Mouse (Mus musculus) kidney, adult 2 months (tissue): Measurements from ENCODE around the gene Kcnj15.

Source experiments
- CTCF ChIP-seq: fragments of 200-500 bp; conservative IDR thresholded peaks from 2 replicates; pipeline ENCODE4 v1.5.1; 2011; ENCODE audit warnings: low read depth, mild to moderate bottlenecking, control low read depth, low read length, moderate library complexity, mixed read lengths; ENCODE audit not compliant: insufficient read depth, insufficient read length
- POLR2A ChIP-seq: fragments of 200-500 bp; IDR thresholded peaks from one replicate; pipeline ENCODE4 v1.6.1; 2011; ENCODE audit warnings: low read depth, low read length, control low read depth

DNA sequence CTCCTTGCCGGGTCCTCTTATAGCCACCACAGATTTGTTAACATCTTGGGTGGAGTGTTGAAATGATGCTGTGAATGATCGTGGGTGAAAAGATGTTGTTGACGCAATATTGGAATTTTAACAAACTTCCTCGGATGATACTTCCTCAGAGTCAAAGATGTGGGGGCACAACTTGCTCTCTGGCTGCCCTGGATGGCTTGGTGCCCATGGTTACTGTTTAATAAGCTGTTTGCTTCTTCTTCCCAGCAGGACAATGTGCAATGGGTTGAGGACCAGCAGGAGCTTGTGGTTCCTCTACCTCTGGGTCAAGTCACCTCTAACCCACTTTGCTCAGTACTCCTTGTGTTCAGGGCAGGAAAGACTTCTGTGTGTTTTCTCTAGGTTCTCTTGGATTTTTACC is 15.2 kb upstream of the Kcnj15 start:
- TF ChIP-seq POLR2A (no peak), CTCF (no peak)
